Mouse (Mus musculus) spleen, embryonic (tissue): ENCODE results near the gene Polr2f.

Experiments
- CTCF ChIA-PET: fragments of 350-600 bp; sonication (Branson Sonifier 250); formaldehyde crosslinking; loops from one replicate; lab custom pipeline; 2022; lab: Charles Lee

Gene Polr2f

GRCm38 (mm10) chr15:79151881-79152280 lies 11.1 kb downstream of the Polr2f start:
- CTCF ChIA-PET: interaction anchor here (1.1 kb wide), 1 partner anchor 24 kb away, joined by 3 read pairs; no protein-coding TSS in a partner anchor

DNA sequence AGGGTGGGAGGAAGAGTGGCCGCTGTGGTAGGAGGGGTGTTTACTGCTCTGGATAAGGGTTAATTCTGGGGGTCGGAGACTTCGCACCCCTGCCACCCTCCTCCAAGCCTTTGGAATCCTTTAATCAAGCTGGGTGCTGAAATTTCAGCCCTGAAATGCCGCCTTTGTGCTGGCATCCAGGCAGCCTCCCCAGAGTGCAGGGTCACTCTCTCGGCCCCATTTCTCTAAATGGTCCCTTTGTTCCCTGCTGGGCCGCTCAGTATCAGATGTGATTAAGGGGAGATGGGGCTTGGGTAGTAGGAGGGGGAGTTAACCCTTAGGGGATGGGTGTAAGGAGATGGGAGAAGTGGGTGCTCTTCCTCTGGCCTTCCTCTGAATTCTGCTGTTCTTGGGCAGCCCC lies 11.9 kb downstream of the Polr2f start:
- CTCF ChIA-PET: interaction anchor here (0.7 to 1.1 kb wide), 2 partner anchors 19 to 25 kb away, joined by 3 to 5 read pairs; no protein-coding TSS in a partner anchor

DNA sequence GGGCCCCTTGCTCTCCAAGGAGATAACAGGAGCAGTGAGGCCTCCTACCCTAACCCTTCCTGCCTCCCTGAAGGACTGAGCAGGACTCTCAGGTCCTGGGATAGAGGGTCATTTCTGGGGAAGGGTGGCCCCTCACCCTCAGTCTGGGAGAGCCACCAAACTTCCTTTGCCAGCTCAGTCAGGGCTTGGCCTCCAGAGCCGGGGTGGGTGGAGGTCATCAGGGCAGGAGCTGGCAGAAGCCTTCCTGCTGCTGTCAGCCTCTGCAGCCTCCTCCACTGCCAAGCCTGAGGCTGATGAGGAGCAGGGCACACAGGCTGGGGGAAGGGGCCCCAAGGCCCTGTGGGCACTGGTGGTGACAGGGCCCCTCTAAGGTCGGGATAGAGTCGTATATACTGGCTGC lies 14.8 kb downstream of the Polr2f start:
- CTCF ChIA-PET: no interaction called here

- CTCF ChIA-PET: no interaction called here
These were observed 21.5 kb downstream of the Polr2f start for GRCm38 (mm10) chr15:79162301-79162700.

- CTCF ChIA-PET: no interaction called here
These were observed 22.0 kb downstream of the Polr2f start for GRCm38 (mm10) chr15:79162822-79163221.

GRCm38 (mm10) chr15:79164251-79164650 lies 23.4 kb downstream of the Polr2f start:
- CTCF ChIA-PET: no interaction called here

- CTCF ChIA-PET: no interaction called here
These were observed 24.3 kb downstream of the Polr2f start, which contains the start of gene Sox10 for GRCm38 (mm10) chr15:79165140-79165539. Gene Sox10, minus strand, starts transcription at chr15:79165240.

DNA sequence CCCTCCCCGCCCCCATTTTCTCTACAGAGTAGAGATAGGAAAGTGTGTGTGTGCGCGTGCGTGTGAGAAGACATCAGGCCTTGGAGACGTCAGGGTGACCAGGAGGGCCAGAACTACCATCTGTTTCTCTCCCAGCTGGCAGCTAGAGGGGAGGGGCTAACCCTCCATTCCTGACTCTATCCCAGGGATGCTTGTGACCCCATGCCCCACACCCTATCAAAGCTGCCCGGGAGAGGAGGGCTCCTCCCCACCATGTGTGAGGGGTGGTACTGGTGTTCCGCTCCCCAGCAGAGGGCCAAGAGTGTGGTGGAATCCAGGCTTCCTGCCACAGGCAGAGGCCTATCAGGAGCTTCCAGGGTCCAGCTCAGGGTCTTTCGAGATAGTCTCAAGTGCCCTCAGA lies 25.9 kb downstream of the Polr2f start:
- CTCF ChIA-PET: no interaction called here

DNA sequence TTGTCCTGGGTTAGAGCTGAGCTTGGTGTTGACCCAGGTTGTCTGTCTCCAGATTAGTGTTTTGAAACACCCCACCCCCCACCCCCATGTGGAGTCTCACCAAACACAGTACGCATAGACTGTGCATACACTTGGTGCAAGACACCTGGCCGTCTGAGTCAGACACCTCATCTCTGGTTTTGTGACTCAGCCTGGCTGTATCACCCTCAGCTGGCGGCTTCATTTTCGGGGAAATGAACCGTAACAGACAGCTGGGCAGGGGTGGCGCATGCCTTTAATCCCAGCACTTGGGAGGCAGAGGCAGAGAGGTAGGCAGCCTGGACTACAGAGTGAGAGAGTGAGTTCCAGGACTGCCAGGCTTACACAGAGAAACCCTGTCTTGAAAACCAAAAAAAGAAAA lies 36.1 kb downstream of the Polr2f start:
- CTCF ChIA-PET: interaction anchor here (0.5 kb wide), 1 partner anchor 22 kb away, joined by 3 read pairs; no protein-coding TSS in a partner anchor

- CTCF ChIA-PET: no interaction called here
These were observed 44.4 kb downstream of the Polr2f start for GRCm38 (mm10) chr15:79185213-79185612.

- CTCF ChIA-PET: no interaction called here
These were observed 47.0 kb downstream of the Polr2f start for GRCm38 (mm10) chr15:79187819-79188218.

DNA sequence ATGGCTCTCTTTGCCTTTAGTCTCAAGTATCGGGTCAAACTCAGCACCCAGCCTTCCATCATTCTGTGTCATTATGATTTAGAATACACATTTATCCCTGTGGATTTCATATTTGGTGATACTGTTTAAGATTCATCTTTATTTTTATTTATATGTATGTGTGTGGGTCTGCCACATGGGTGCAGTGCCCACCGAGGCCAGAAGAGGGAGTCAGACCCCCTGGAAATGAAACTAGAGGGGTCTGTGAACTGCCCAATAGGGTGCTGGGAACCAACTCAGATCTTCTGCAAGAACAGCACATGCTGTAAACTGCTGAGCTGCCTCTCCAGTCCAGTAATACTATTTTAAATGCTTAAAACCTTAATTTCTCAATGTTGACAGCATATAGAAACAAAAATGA lies 50.6 kb downstream of the Polr2f start:
- CTCF ChIA-PET: no interaction called here

GRCm38 (mm10) chr15:79192450-79192849 lies 51.6 kb downstream of the Polr2f start:
- CTCF ChIA-PET: no interaction called here

DNA sequence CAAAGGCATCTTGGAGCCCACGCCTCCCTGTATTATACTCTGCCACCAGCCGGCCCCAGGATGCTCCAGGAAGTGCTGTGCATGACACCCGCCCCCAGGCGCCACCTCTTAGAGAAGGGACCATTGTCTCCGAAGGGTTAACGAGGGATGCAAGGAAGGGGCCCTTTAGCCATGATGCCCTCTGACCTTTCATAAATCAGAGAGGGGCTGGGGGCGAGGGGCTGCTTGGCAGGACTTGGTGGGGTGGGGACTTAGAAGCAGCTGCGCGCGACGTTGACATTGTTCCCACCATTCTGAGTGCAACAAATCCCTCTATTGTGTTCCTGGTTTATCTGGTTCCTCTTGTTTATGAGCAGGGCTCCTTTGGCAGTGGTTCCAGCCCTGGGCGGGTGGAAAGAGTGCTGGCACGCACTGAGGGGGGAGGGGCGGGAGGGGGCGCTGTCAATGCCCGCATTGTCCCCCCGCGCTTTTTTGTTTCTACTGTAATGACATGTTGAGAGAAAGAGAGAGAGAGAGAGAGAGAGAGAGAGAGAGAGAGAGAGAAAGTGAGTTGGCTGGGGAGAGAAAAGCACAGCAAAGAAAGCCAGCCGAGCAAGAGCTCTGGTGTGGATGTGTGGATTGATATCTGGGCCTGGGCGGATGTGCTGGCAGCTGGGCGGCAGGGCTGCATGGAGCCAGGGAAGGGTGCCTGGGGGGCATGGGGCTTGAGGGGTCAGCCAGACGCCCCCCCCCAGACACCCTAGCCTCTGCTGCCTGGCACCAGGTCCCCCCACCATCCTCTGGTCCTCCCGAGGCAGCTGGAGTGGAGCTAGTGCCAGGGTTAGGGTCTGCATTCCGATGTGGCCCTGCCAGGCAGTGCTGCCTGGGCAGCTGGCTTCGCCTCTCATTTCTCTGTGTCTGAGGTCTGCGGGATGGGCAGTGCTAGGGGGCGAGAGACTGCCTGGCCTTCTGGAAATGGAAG lies 52.4 kb downstream of the Polr2f start:
- CTCF ChIA-PET: no interaction called here

- CTCF ChIA-PET: no interaction called here
These were observed 53.2 kb downstream of the Polr2f start for GRCm38 (mm10) chr15:79194048-79194447.

GRCm38 (mm10) chr15:79194946-79195345 lies 54.1 kb downstream of the Polr2f start:
- CTCF ChIA-PET: no interaction called here

DNA sequence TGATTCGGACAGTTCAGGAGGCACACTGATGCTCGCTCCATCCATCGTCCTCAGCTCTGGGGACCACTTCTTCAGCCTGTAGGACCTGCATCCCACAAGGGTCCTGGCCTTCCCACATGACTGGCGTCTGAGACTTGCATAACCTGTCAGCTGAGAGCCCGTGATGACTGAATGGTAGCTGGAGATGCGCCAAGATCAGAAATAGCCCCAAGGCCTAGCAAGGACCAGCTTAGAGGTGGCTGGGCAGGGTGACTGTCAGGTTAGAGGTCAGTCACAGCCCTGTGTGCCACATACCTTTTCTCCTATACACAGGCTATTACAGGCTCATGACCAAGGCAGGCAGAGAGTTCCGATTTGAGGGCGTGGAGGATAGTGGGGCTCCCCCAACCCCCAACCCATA lies 54.7 kb downstream of the Polr2f start:
- CTCF ChIA-PET: no interaction called here

GRCm38 (mm10) chr15:79199390-79199976 lies 58.7 kb downstream of the Polr2f start:
- CTCF ChIA-PET: interaction anchor here (0.8 kb wide), 1 partner anchor 23 kb away, joined by 3 read pairs; no protein-coding TSS in a partner anchor
